Mouse (Mus musculus) midbrain, embryonic 12.5 days (tissue): ENCODE measurements at regions not wholly inside any gene's neighbourhood (a gene's known extent, or its start where the extent isn't known, plus 50 kb on each side); places are given as distances from the start of the nearest gene placed in this dataset.
"Not testable (repeated sequence)": the region's sequence is repeated elsewhere in the genome, so short reads cannot be mapped to it uniquely, and the experiment has no call there.

Source experiments
- ATAC-seq: fragments of 200-750 bp; cut with Nextera tagmentation; 2 replicates; pipeline ENCODE4 v1.8.0; 2017; ENCODE audit warnings: low read depth, moderate TSS enrichment, moderate library complexity; ENCODE audit not compliant: low FRiP score
- H3K27ac ChIP-seq: fragments of 300-500 bp; sonication (generic); replicated peaks from 2 replicates; pipeline ENCODE4 v1.5.1; 2016; ENCODE audit warnings: mild to moderate bottlenecking
- H3K27me3 ChIP-seq: fragments of 300-500 bp; sonication (generic); 2 replicates; pipeline ENCODE4 v1.6.1; 2016; ENCODE audit warnings: mild to moderate bottlenecking
- H3K36me3 ChIP-seq: fragments of 300-500 bp; sonication (generic); 2 replicates; pipeline ENCODE4 v1.6.1; 2016
- H3K4me1 ChIP-seq: fragments of 300-500 bp; sonication (generic); 2 replicates; pipeline ENCODE4 v1.6.1; 2016
- H3K4me2 ChIP-seq: fragments of 300-500 bp; sonication (generic); replicated peaks from 2 replicates; pipeline ENCODE4 v1.6.1; 2016; ENCODE audit warnings: mild to moderate bottlenecking, moderate library complexity
- H3K4me3 ChIP-seq: fragments of 300-500 bp; sonication (generic); 2 replicates; pipeline ENCODE4 v1.5.1; 2016; ENCODE audit warnings: mild to moderate bottlenecking
- H3K9ac ChIP-seq: fragments of 300-500 bp; sonication (generic); replicated peaks from 2 replicates; pipeline ENCODE4 v1.6.1; 2016; ENCODE audit warnings: mild to moderate bottlenecking, moderate library complexity
- H3K9me3 ChIP-seq: fragments of 300-500 bp; sonication (generic); 2 replicates; pipeline ENCODE4 v1.6.1; 2016; ENCODE audit warnings: mild to moderate bottlenecking
- WGBS: fragments of 180-500 bp; shearing (Covaris S2); methylation state at CpG from one replicate; pipeline ENCODE4 v1.1.7; 2016; 5-methylcytosine and 5-hydroxymethylcytosine counted together

- Histone ChIP-seq H3K4me1 (no peaks in the 10 kb centered on the region), H3K27me3 (no peaks in the 10 kb centered on the region), H3K4me2 (no peak overlapping the region), H3K36me3 (no peaks in the 10 kb centered on the region), H3K9ac (no peak overlapping the region), H3K9me3 (no peaks in the 10 kb centered on the region), H3K27ac (no peak overlapping the region), H3K4me3 (no peak overlapping the region)
- no peak for ATAC-seq
These were observed 169.2 kb upstream of the Hddc2 start for GRCm38 (mm10) chr10:31143856-31144488.

GRCm38 (mm10) chr10:31144489-31144872 lies 168.7 kb upstream of the Hddc2 start:
- H3K9me3 ChIP-seq = no peaks in the 10 kb centered on the region
- no peak overlapping the region for H3K9ac ChIP-seq
- no peaks in the 10 kb centered on the region for H3K4me1 ChIP-seq
- no peak overlapping the region for H3K27ac ChIP-seq
- H3K4me3 ChIP-seq = no peak overlapping the region
- no peak overlapping the region for H3K4me2 ChIP-seq
- 84% methylated on average over 3 of the region's 3 CpGs for WGBS
- no peak for ATAC-seq
- H3K36me3 ChIP-seq = no peaks in the 10 kb centered on the region
- no peaks in the 10 kb centered on the region for H3K27me3 ChIP-seq

GRCm38 (mm10) chr10:31173169-31173686 lies 140.0 kb upstream of the Hddc2 start:
- Histone ChIP-seq H3K27ac (no peak overlapping the region), H3K4me1 (peaks cover 7% of the 10 kb centered on the region), H3K4me2 (no peak overlapping the region), H3K27me3 (no peaks in the 10 kb centered on the region), H3K9ac (no peak overlapping the region), H3K36me3 (no peaks in the 10 kb centered on the region), H3K9me3 (no peaks in the 10 kb centered on the region), H3K4me3 (no peak overlapping the region)
- WGBS = 47% methylated on average over 15 of the region's 15 CpGs
- peak; percentile 56; the same call in 1 of the 2 replicates for ATAC-seq

GRCm38 (mm10) chr10:31189577-31189976 lies 123.6 kb upstream of the Hddc2 start:
- no peaks in the 10 kb centered on the region for H3K4me1 ChIP-seq
- H3K36me3 ChIP-seq = no peaks in the 10 kb centered on the region
- 45% methylated on average over 1 of the region's 1 CpGs for WGBS
- no peak for ATAC-seq
- H3K4me2 ChIP-seq = no peak overlapping the region
- H3K9me3 ChIP-seq = no peaks in the 10 kb centered on the region
- no peaks in the 10 kb centered on the region for H3K27me3 ChIP-seq
- H3K9ac ChIP-seq = no peak overlapping the region
- H3K27ac ChIP-seq = no peak overlapping the region
- H3K4me3 ChIP-seq = no peak overlapping the region

- not testable (repeated sequence) for H3K9me3 ChIP-seq, ATAC-seq, H3K9ac ChIP-seq, H3K4me2 ChIP-seq, H3K27ac ChIP-seq, H3K4me1 ChIP-seq, H3K27me3 ChIP-seq, H3K4me3 ChIP-seq, H3K36me3 ChIP-seq
- WGBS = 93% methylated on average over 8 of the region's 8 CpGs
These were observed 101.0 kb upstream of the Hddc2 start for GRCm38 (mm10) chr10:31212164-31212563.

- ATAC-seq = no peak
- H3K9me3 ChIP-seq = no peaks in the 10 kb centered on the region
- H3K36me3 ChIP-seq = no peaks in the 10 kb centered on the region
- WGBS = 85% methylated on average over 2 of the region's 2 CpGs
- H3K27me3 ChIP-seq = no peaks in the 10 kb centered on the region
- H3K4me3 ChIP-seq = no peak overlapping the region
- H3K4me1 ChIP-seq = no peaks in the 10 kb centered on the region
- no peak overlapping the region for H3K9ac ChIP-seq
- H3K4me2 ChIP-seq = no peak overlapping the region
- no peak overlapping the region for H3K27ac ChIP-seq
These were observed 100.3 kb upstream of the Hddc2 start for GRCm38 (mm10) chr10:31212778-31213454.

- Histone ChIP-seq H3K4me1 (no peaks in the 10 kb centered on the region), H3K9me3 (no peaks in the 10 kb centered on the region), H3K27me3 (no peaks in the 10 kb centered on the region), H3K27ac (no peak overlapping the region), H3K4me3 (no peak overlapping the region), H3K4me2 (no peak overlapping the region), H3K9ac (no peak overlapping the region), H3K36me3 (no peaks in the 10 kb centered on the region)
- WGBS = 77% methylated on average over 1 of the region's 1 CpGs
- no peak for ATAC-seq
These were observed 91.3 kb upstream of the Hddc2 start for GRCm38 (mm10) chr10:31221902-31222301.

- 93% methylated on average over 3 of the region's 3 CpGs for WGBS
- H3K9ac ChIP-seq = no peak overlapping the region
These were observed 84.1 kb upstream of the Hddc2 start for GRCm38 (mm10) chr10:31229078-31229477.

GRCm38 (mm10) chr10:31242442-31242966 lies 70.7 kb upstream of the Hddc2 start:
- Histone ChIP-seq H3K27me3 (no peaks in the 10 kb centered on the region), H3K27ac (no peak overlapping the region), H3K4me3 (no peak overlapping the region), H3K9me3 (no peaks in the 10 kb centered on the region), H3K4me2 (no peak overlapping the region), H3K36me3 (no peaks in the 10 kb centered on the region), H3K4me1 (no peaks in the 10 kb centered on the region), H3K9ac (no peak overlapping the region)
- ATAC-seq = no peak
- WGBS = 81% methylated on average over 3 of the region's 3 CpGs

More at GRCm38 (mm10) chr10:31229078-31229477, 84.1 kb upstream of the Hddc2 start:
- Histone ChIP-seq H3K36me3 (no peaks in the 10 kb centered on the region), H3K4me2 (no peak overlapping the region), H3K4me1 (no peaks in the 10 kb centered on the region), H3K27ac (no peak overlapping the region), H3K27me3 (no peaks in the 10 kb centered on the region), H3K4me3 (no peak overlapping the region), H3K9me3 (no peaks in the 10 kb centered on the region)
- no peak for ATAC-seq

GRCm38 (mm10) chr10:31252584-31253381 lies 60.4 kb upstream of the Hddc2 start:
- no peak overlapping the region for H3K4me2 ChIP-seq
- 68% methylated on average over 8 of the region's 8 CpGs for WGBS
- no peak for ATAC-seq
- H3K9ac ChIP-seq = no peak overlapping the region
- H3K9me3 ChIP-seq = no peaks in the 10 kb centered on the region
- no peaks in the 10 kb centered on the region for H3K36me3 ChIP-seq
- H3K4me1 ChIP-seq = no peaks in the 10 kb centered on the region
- no peak overlapping the region for H3K4me3 ChIP-seq
- no peaks in the 10 kb centered on the region for H3K27me3 ChIP-seq
- H3K27ac ChIP-seq = no peak overlapping the region

- 71% methylated on average over 1 of the region's 1 CpGs for WGBS
- H3K9me3 ChIP-seq = no peaks in the 10 kb centered on the region
- no peak overlapping the region for H3K9ac ChIP-seq
- no peak overlapping the region for H3K4me3 ChIP-seq
- H3K36me3 ChIP-seq = no peaks in the 10 kb centered on the region
- H3K27me3 ChIP-seq = no peaks in the 10 kb centered on the region
- ATAC-seq = no peak
- H3K27ac ChIP-seq = no peak overlapping the region
- H3K4me2 ChIP-seq = no peak overlapping the region
- no peaks in the 10 kb centered on the region for H3K4me1 ChIP-seq
These were observed 56.2 kb upstream of the Hddc2 start for GRCm38 (mm10) chr10:31256934-31257333.

GRCm38 (mm10) chr10:31257611-31258010 lies 55.6 kb upstream of the Hddc2 start:
- no peaks in the 10 kb centered on the region for H3K27me3 ChIP-seq
- no peak for ATAC-seq
- 96% methylated on average over 1 of the region's 1 CpGs for WGBS
- H3K9me3 ChIP-seq = no peaks in the 10 kb centered on the region
- no peaks in the 10 kb centered on the region for H3K4me1 ChIP-seq
- no peak overlapping the region for H3K4me2 ChIP-seq
- H3K36me3 ChIP-seq = no peaks in the 10 kb centered on the region
- no peak overlapping the region for H3K27ac ChIP-seq
- no peak overlapping the region for H3K9ac ChIP-seq
- H3K4me3 ChIP-seq = no peak overlapping the region
